Mouse (Mus musculus) small intestine, adult 2 months (tissue): ENCODE data around the gene Serpinb9g. TPM values are rescaled to one million over a fixed set of nuclear protein-coding genes. Genes with fewer than 3 reads are reported as not detected.
"Not testable (repeated sequence)": the region's sequence is repeated elsewhere in the genome, so short reads cannot be mapped to it uniquely, and the experiment has no call there.

Experiments
- H3K27ac ChIP-seq: fragments of 200-500 bp; 2 replicates; pipeline ENCODE4 v1.5.1; 2012; ENCODE audit warnings: low read depth, low read length, control low read depth, inconsistent platforms; ENCODE audit not compliant: insufficient read depth
- H3K27me3 ChIP-seq: fragments of 200-500 bp; 2 replicates; pipeline ENCODE4 v1.6.1; 2012; ENCODE audit warnings: mild to moderate bottlenecking, moderate library complexity, low read length, inconsistent platforms; ENCODE audit not compliant: control insufficient read depth, insufficient read depth
- H3K36me3 ChIP-seq: fragments of 200-500 bp; 2 replicates; pipeline ENCODE4 v1.6.1; 2012; ENCODE audit warnings: mild to moderate bottlenecking, low read length, control low read depth, inconsistent platforms; ENCODE audit not compliant: control insufficient read depth, insufficient read depth
- H3K4me1 ChIP-seq: fragments of 200-500 bp; 2 replicates; pipeline ENCODE4 v1.6.1; 2012; ENCODE audit warnings: low read length, inconsistent platforms, mixed read lengths; ENCODE audit not compliant: control insufficient read depth, insufficient read depth, insufficient read length
- H3K4me3 ChIP-seq: fragments of 200-500 bp; 2 replicates; pipeline ENCODE4 v1.5.1; 2012; ENCODE audit warnings: low read depth, mild to moderate bottlenecking, control low read depth, inconsistent platforms, low read length, moderate library complexity
- CTCF ChIP-seq: fragments of 200-500 bp; IDR thresholded peaks from 2 replicates; pipeline ENCODE4 v1.5.1; 2012; ENCODE audit warnings: low read depth, mild to moderate bottlenecking, control low read depth, inconsistent platforms, low read length, moderate library complexity, mixed read lengths; ENCODE audit not compliant: insufficient replicate concordance, insufficient read length; ENCODE audit errors: extremely low read depth
- POLR2A ChIP-seq: fragments of 200-500 bp; IDR thresholded peaks from 2 replicates; pipeline ENCODE4 v1.6.1; 2012; ENCODE audit warnings: low read depth, mild to moderate bottlenecking, control low read depth, inconsistent platforms, low read length, moderate library complexity
- WGBS: fragments of 180-500 bp; shearing (Covaris S2); methylation state at CpG from one replicate; pipeline ENCODE4 v1.1.7; 2018; 5-methylcytosine and 5-hydroxymethylcytosine counted together
- polyA plus RNA-seq: library from polyadenylated mRNA; depleted of rRNA; stranded (reverse); fragments of >200 nt; gene quantifications from 2 replicates; pipeline ENCODE4 v1.2.3, GENCODE M21; 2012; rRNA removed

The Serpinb9g gene
- polyA plus RNA-seq = not detected in 2 replicates

- not testable (repeated sequence) for H3K36me3 ChIP-seq, H3K4me3 ChIP-seq, H3K27ac ChIP-seq, H3K27me3 ChIP-seq, H3K4me1 ChIP-seq
- WGBS = 84% methylated on average over 4 of the region's 4 CpGs
Measured at GRCm38 (mm10) chr13:33484490-33484889, at the start of gene Serpinb9g. Gene Serpinb9g (plus strand): TSS chr13:33484790.

GRCm38 (mm10) chr13:33483872-33484271 is 718 bp upstream of the Serpinb9g start:
- not testable (repeated sequence) for H3K36me3 ChIP-seq, H3K27ac ChIP-seq, H3K27me3 ChIP-seq, H3K4me3 ChIP-seq, H3K4me1 ChIP-seq
- 79% methylated on average over 3 of the region's 3 CpGs for WGBS

GRCm38 (mm10) chr13:33524629-33525028 is 40.0 kb downstream of the Serpinb9g start:
- H3K36me3 ChIP-seq = no peaks in the 10 kb centered on the region
- TF ChIP-seq POLR2A (no peak), CTCF (no peak)
- no peaks in the 10 kb centered on the region for H3K27me3 ChIP-seq
- H3K27ac ChIP-seq = no peak overlapping the region
- H3K4me3 ChIP-seq = no peak overlapping the region
- no peaks in the 10 kb centered on the region for H3K4me1 ChIP-seq

GRCm38 (mm10) chr13:33532814-33533213 is 48.2 kb downstream of the Serpinb9g start:
- Histone ChIP-seq H3K27me3 (no peaks in the 10 kb centered on the region), H3K36me3 (no peaks in the 10 kb centered on the region), H3K27ac (no peak overlapping the region), H3K4me1 (no peaks in the 10 kb centered on the region), H3K4me3 (no peak overlapping the region)
- TF ChIP-seq POLR2A (no peak), CTCF (no peak)

Other genes with a start within 250 kb of the Serpinb9g start
- gene Serpinb9e, start 235.2 kb upstream of the Serpinb9g start, polyA plus RNA-seq = not detected in 2 replicates
- gene Serpinb9f, start 160.7 kb upstream of the Serpinb9g start, polyA plus RNA-seq = not detected in 2 replicates
- gene Gm11397, start 89.0 kb upstream of the Serpinb9g start, polyA plus RNA-seq = not detected in 2 replicates
- not detected in 2 replicates for gene Serpinb6d, start 176.6 kb downstream of the Serpinb9g start, polyA plus RNA-seq